Mouse (Mus musculus): ENCODE data around the gene Egln3. TPM values are rescaled to one million over a fixed set of nuclear protein-coding genes. Genes with fewer than 3 reads are reported as not detected.

Egln3 gene
- 4.0 and 6.2 TPM in 2 replicates for polyA plus RNA-seq (2012; rRNA removed)

GRCm38 (mm10) chr12:54203656-54204045, at the start of gene Egln3:
Egln3 (minus strand) TSS chr12:54203860.

All from central nervous system, embryonic 11.5 days (tissue).